Mouse (Mus musculus) adrenal gland, adult 10 weeks (tissue): ENCODE results near the gene Vmn1r125. TPM values are rescaled to one million over a fixed set of nuclear protein-coding genes. Genes with fewer than 3 reads are reported as not detected.

Source experiments
- polyA plus RNA-seq: library from polyadenylated mRNA; stranded (reverse); fragments of 350-450 nt; fragmentation: Illumina TruSeq; extraction: RNeasy Lipid Tissue Mini Kit (QIAGEN cat#74804); gene quantifications from one replicate; pipeline ENCODE4 v1.2.3, GENCODE M21; 2014; ENCODE audit warnings: low read depth, low replicate concordance

The Vmn1r125 gene
- polyA plus RNA-seq, result not detected

DNA sequence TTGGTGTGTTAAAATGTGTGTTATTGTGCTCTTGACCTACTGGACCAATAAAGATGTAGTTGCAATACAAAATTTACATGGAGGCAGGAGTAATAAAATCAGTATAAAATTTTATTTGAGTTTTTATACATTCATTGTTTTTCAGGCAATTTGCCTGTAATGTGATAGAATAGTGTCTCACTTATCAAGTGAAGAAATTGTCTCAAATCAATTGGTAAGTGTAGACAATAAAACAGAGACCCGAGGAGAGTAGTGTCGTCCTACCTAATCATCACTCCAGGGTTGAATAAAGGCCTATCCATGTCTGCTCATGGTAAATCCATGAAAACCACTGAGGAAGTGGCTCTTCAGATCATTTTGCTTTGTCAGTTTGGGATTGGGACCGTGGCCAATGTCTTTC, at the start of gene Vmn1r125:
Vmn1r125 (plus strand) TSS at position 301 of the 400 bp plus-strand sequence.

DNA sequence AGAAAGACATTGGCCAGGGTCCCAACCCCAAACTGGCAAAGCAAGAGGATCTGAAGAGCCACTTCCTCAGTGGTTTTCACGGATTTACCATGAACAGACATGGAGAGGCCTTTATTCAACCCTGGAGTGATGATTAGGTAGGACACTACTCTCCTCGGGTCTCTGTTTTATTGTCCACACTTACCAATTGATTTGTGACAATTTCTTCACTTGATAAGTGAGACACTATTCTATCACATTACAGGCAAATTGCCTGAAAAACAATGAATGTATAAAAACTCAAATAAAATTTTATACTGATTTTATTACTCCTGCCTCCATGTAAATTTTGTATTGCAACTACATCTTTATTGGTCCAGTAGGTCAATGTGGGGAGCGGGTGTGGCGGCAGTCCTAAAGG, 11.5 kb upstream of the Vmn1r125 start, which contains the start of gene Vmn1r124:
Vmn1r124 (minus strand) TSS at position 101 of the 400 bp plus-strand sequence.

DNA sequence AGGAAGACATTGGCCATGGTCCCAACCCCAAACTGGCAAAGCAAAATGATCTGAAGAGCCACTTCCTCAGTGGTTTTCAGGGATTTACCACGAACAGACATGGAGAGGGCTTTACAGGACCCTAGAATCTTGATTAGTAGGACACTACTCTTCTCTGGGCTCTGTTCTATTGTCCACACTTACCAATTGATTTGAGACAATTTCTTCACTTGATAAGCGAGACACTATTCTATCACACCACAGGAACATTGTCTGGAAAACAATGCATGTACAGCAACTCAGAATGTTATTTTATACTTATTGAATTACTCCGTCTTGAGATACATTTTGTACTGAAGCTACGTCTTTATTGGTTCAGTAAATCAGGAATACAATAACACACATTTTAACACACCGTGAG, 29.4 kb downstream of the Vmn1r125 start, which contains the start of gene Vmn1r126:
Vmn1r126 (minus strand) TSS at position 101 of the 400 bp plus-strand sequence.

DNA sequence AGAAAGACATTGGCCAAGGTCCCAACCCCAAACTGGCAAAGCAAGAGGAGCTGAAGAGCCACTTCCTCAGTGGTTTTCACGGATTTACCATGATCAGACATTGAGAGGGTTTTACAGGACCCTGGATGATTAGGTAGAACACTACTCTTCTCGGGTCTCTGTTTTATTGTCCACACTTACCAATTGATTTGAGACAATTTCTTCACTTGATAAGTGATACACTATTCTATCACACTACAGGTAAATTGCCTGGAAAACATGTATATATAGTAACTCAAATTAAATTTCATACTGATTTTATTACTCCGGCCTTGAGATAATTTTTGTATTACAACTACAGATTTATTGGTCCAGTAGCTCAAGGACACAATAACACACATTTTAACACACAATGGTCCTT, 47.8 kb downstream of the Vmn1r125 start, which contains the start of gene Vmn1r127:
Vmn1r127 (minus strand) TSS at position 101 of the 400 bp plus-strand sequence.

Other genes starting within 250 kb of the Vmn1r125 start
- gene Vmn1r120, start 218.4 kb upstream of the Vmn1r125 start, polyA plus RNA-seq, result not detected
- not detected for gene Vmn1r121, start 173.7 kb upstream of the Vmn1r125 start, polyA plus RNA-seq
- not detected for gene Vmn1r122, start 138.1 kb upstream of the Vmn1r125 start, polyA plus RNA-seq
- gene Vmn1r123, start 110.0 kb upstream of the Vmn1r125 start, polyA plus RNA-seq, result not detected
- not detected for gene Gm5157, start 81.8 kb upstream of the Vmn1r125 start, polyA plus RNA-seq
- gene Vmn1r124, start 11.6 kb upstream of the Vmn1r125 start, polyA plus RNA-seq, result not detected
- gene Vmn1r126, start 29.3 kb downstream of the Vmn1r125 start, polyA plus RNA-seq, result not detected
- gene Vmn1r127, start 47.7 kb downstream of the Vmn1r125 start, polyA plus RNA-seq, result not detected
- gene Vmn1r128, start 77.2 kb downstream of the Vmn1r125 start, polyA plus RNA-seq, result not detected
- gene Vmn1r129, start 89.1 kb downstream of the Vmn1r125 start, polyA plus RNA-seq, result not detected
- gene Gm6882, start 160.6 kb downstream of the Vmn1r125 start, polyA plus RNA-seq, result not detected
- gene Vmn1r130, start 239.6 kb downstream of the Vmn1r125 start, polyA plus RNA-seq, result not detected